Mouse (Mus musculus) G1E (cell line): ENCODE data around the gene Impad1.

Source experiments
- CTCF ChIP-seq: IDR thresholded peaks from 2 replicates; pipeline ENCODE4 v1.5.1; 2012; ENCODE audit warnings: low read depth, low read length, inconsistent platforms, mixed read lengths
- TAL1 ChIP-seq: conservative IDR thresholded peaks from 2 replicates; pipeline ENCODE4 v1.6.1; 2012; ENCODE audit warnings: low read depth, low read length, inconsistent platforms, mixed read lengths

DNA sequence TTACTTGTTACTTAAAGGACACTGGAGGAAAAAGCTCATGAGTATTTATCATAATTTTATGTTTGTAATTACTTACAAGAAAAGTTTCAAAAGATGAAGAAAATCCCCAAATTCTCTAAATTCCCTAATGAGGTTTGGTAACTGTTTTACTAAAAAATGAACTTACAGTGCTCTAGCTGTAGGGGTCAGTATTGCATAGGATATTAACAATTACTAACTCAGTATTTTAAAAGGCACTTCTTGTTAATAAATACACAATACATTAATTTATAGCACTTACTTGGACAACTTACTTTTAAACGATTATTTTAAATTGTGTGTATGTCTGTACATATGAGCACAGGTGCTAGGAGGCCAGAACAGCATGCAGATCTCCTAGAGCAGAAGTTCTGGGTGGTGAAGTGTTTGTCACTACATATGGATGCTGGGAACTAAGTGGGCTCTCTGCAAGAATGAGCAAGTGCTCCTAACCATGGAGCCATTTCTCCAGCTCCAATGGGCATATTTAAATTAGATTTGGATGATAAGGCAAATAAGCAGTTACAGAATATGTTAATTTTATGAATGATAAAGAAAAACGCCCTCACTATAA is 21.5 kb downstream of the Impad1 start:
- no peak for TF ChIP-seq CTCF
- TF ChIP-seq TAL1 = no peak
